Mouse (Mus musculus): Measurements from ENCODE around the gene Fzd4.

Gene Fzd4

GRCm38 (mm10) chr7:89404081-89404733 is at the start of gene Fzd4, which contains the start of gene Tmem135:
Gene Fzd4 (plus strand): TSS chr7:89404355.
Gene Tmem135 (minus strand): TSS chr7:89404222.
- peak; percentile 78 for DNase-seq

GRCm38 (mm10) chr7:89355519-89356255 is 48.5 kb upstream of the Fzd4 start:
- no peak for DNase-seq

GRCm38 (mm10) chr7:89356307-89356706 is 47.8 kb upstream of the Fzd4 start:
- no peak for DNase-seq

- DNase-seq: no peak
These were observed 40.2 kb upstream of the Fzd4 start for GRCm38 (mm10) chr7:89363975-89364374.

- no peak for DNase-seq
These were observed 38.8 kb upstream of the Fzd4 start for GRCm38 (mm10) chr7:89365135-89365880.

GRCm38 (mm10) chr7:89367643-89368042 is 36.5 kb upstream of the Fzd4 start:
- DNase-seq: no peak

- DNase-seq: no peak
These were observed 34.1 kb upstream of the Fzd4 start for GRCm38 (mm10) chr7:89370086-89370485.

GRCm38 (mm10) chr7:89370917-89371316 is 33.2 kb upstream of the Fzd4 start:
- peak; percentile 6 for DNase-seq

- DNase-seq: no peak
These were observed 32.4 kb upstream of the Fzd4 start for GRCm38 (mm10) chr7:89371623-89372295.

GRCm38 (mm10) chr7:89380935-89381705 is 23.0 kb upstream of the Fzd4 start:
- no peak for DNase-seq

- DNase-seq: no peak
These were observed 21.3 kb upstream of the Fzd4 start for GRCm38 (mm10) chr7:89382892-89383291.

GRCm38 (mm10) chr7:89388981-89389380 is 15.2 kb upstream of the Fzd4 start:
- no peak for DNase-seq

- DNase-seq: no peak
These were observed 13.5 kb upstream of the Fzd4 start for GRCm38 (mm10) chr7:89390660-89391059.

GRCm38 (mm10) chr7:89391281-89391680 is 12.9 kb upstream of the Fzd4 start:
- DNase-seq: no peak

GRCm38 (mm10) chr7:89391831-89392230 is 12.3 kb upstream of the Fzd4 start:
- no peak for DNase-seq

GRCm38 (mm10) chr7:89392388-89392787 is 11.8 kb upstream of the Fzd4 start:
- DNase-seq: no peak

GRCm38 (mm10) chr7:89392825-89393224 is 11.3 kb upstream of the Fzd4 start:
- no peak for DNase-seq

- no peak for DNase-seq
These were observed 8.8 kb upstream of the Fzd4 start for GRCm38 (mm10) chr7:89395399-89395798.

- DNase-seq: no peak
These were observed 7.8 kb upstream of the Fzd4 start for GRCm38 (mm10) chr7:89396386-89396785.

GRCm38 (mm10) chr7:89397837-89398534 is 6.2 kb upstream of the Fzd4 start:
- DNase-seq: no peak

GRCm38 (mm10) chr7:89400721-89401120 is 3.4 kb upstream of the Fzd4 start:
- no peak for DNase-seq

Measured in thymus, postnatal 14 days (tissue).